Mouse (Mus musculus): ENCODE results near the gene Olfr568.
A peak's percentile ranks its signal among the peaks of the same experiment; 100 is the strongest.

Olfr568 gene

DNA sequence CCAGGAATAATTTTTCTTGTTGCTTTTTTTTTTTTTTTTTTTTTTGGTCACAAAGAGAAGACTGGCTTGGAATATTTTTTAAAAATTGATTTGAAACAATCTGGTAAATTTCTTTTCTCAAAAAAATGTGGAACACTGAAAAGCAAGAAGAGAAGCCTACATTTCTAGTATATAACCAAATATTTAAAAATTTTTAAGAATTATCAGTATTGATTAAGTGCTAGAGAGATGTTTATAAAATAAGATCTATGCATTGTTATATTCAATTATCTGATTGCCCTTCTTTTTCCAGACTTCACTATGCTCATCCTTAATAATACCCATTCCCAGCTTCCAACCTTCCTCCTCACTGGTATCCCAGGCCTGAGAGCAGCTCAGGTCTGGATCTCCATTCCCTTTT, at the start of gene Olfr568:
Olfr568 (plus strand) TSS at position 301 of the 400 bp plus-strand sequence.
- DNase-seq (ENCODE audit: low spot score): no peak

DNA sequence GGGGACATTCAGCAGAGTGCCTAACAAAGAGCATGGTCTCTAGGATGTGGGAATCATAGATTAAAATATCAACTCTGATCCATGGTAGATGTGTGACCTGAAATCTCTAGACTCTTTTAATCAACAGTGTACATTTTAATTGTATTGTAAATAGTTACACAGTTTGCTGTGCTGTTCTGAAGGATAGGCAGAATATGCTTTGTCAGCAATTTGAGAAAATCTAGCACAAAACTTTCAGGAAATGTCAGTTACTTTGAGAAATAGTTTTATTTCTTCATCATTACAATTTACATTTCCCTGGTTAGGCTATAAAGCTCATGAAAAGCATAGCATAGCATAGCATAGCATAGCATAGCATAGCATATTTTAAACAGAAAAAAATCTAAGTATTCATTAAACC, 21.1 kb upstream of the Olfr568 start:
- DNase-seq (ENCODE audit: low spot score): no peak

DNA sequence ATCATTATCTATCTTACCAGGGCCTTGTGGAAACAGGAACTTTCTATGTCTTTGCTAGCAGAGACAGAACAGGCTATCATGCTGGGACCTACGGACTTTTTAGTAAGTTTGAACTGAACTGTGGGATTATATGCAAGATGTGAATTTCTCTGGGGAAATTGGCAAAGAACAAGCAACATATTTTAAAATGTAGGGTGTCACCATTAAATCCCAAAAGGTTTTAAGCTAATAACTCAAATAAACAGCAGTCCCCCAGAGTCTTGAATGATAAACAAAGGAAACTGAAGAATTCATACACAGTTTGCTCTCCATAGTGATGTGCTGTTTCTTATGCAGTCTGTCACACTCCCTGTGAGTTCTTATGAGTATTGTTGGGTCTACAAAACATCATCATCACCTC, 18.3 kb upstream of the Olfr568 start, which contains the start of gene Olfr566:
Olfr566 (minus strand) TSS at position 101 of the 400 bp plus-strand sequence.
- DNase-seq (ENCODE audit: low spot score): no peak

DNA sequence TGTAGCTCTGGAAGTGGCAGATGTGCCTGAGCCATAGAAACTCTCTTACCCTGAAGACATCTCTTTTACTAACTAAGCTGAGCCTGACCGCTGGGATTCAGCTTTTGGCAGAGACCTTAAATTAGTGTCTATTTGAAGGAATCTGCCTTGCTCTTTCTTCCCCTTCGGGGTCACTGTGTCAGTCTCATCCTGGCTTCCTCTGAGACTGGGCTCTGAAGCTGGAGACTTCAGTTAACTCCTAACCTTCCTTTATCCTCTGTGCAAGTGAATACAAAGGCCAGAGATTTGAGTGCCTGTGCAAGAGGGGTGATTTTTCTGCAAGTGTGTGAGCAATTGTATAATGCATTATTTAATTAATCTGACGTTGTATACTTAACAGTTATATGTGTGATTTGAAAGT, 13.9 kb downstream of the Olfr568 start, which contains the start of gene Olfr569:
Olfr569 (minus strand) TSS at position 101 of the 400 bp plus-strand sequence.
- DNase-seq (ENCODE audit: low spot score): no peak

DNA sequence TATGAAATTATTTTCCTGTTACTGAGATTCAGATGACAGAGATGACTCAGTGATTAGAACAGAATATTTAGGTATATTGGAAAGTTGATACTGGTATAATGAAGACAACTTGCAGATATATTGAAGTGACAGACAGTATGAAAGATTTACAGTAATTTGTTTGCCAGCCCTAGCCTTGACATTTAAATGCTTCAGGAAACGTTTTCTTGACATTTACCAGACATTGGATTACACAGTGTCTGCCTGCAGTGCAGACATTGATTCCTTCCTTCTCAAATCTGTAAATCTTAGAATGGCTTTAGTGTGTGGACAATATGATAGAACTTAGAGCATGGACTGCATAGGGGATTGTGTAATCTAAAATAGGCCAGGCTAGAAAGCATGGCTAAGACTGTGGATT, 38.3 kb downstream of the Olfr568 start:
- DNase-seq (ENCODE audit: low spot score): no peak

DNA sequence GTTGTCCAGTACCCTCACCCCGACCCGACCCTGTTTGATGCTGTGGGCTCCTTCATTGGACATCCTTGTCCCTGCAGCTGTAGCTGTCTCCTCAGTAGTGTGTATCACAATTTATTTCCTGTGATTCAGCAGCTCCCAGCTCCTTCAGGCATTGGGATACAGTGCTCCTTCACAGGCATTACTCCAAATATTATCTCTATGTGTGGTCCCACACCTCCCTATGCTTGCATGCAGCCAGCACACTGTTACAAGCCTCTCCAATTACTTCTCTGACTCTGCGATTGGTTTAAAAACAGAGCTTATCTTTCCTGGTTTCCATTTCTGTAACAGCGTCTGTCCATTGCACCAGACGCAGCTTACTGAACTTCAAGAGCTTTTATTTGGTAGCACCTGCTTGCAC, 39.5 kb downstream of the Olfr568 start:
- DNase-seq (ENCODE audit: low spot score): no peak

DNA sequence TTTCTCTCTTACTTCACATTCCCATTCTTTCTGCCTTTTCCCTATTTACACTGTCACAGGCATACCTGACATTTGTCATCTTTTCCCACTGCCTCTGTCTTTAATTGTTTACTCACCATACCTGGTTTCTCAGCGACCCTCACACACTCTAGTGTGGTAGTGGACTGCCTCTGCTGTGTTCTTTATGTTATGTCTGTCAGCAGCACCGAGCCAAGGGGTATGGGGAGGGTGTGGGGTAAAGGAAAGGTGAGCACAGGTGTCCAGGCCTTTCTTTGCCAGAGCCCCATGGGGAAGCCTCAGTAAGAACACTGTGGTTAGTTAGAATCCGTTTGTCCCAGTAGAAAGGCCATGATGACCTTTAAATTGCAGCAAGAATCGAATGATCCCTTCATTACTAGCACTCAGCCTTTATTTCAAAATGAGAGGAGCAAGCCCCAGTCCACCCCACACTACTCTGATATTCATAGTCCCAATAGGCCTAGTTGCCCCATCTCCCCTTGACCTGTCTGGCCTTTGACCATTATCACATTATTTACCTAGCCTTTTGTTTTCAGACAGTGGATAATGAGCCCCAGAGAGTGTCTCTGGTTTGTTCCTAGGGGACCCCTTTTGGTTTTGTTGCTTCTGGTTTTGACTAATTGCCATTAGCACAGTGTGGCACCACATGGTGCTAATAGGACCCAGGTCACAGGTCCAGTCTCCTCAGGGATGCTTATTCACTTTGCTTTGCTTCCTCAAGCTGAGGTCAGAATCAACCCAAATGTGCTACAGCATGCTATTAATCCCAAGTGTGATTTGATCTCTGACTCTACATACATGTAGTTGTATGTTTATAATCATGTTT, 40.3 kb downstream of the Olfr568 start, which contains the start of gene Olfr571:
Olfr571 (minus strand) TSS at position 505 of the 844 bp plus-strand sequence.
- DNase-seq (ENCODE audit: low spot score): no peak

DNA sequence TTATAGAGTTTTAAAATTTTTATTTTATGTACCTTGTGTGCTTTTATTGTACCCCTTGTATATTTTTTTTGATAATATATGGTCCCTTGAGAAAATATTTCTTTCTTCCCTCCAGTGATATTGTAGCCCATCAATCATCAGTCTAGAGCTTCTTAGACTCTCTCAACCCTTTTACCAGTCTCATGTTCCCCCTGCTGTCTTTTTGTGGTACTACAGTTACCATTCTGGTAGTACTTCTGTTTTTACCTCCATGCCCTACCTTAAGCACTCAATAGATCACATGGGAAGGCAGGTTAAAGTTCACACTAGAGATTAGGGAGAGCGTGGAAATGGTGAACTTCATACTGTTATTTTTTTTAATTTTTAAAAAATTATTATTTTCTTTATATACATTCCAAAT, 42.7 kb downstream of the Olfr568 start:
- DNase-seq (ENCODE audit: low spot score): peak; percentile 52

DNA sequence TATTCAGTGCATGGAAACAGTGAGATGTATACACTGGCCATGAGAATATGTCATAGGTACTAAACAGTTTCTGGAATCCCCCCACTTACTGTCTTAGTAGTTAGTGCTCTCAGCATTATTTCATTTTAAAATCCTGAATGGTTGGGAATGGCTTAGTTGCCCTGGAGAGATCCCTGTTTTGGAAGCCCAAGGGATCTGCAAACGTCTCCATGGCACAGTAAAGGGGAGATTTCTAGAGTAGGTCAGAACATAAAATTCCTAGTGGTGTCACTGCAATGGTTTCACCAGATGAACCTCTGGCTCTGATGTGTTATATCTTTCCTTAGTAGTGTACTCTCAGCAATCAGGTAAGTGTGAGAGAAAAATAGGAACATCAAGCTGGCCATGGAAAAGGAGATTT, 47.2 kb downstream of the Olfr568 start, which contains the start of gene Olfr572:
Olfr572 (plus strand) TSS at position 301 of the 400 bp plus-strand sequence.
- DNase-seq (ENCODE audit: low spot score): no peak

DNA sequence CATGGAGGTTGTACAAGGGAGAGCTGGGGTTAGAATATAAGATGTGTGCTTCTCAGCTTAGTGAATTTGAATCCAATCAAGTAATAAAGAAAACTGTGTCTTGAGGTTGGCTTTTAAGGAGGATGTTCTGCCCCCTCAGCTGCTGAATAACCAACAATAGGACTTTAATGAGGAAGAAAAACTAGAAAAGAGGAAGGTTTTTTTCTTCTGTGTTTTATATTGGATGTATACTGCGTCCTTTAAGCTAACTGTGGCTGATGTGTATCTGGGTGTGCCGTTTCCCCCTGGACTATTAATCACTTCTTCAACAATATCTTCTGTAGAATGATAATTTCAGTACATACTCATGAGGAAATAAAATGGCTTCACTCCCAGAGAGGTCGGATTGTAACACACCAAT, 50.2 kb downstream of the Olfr568 start:
- no peak for DNase-seq (ENCODE audit: low spot score)
